Mouse (Mus musculus) embryo, embryonic 11 days (tissue): Measurements from ENCODE around the gene Nlrp4e.
"Not testable (repeated sequence)": the region's sequence is repeated elsewhere in the genome, so short reads cannot be mapped to it uniquely, and the experiment has no call there.

Experiments
- DNase-seq: peaks from one replicate; pipeline ENCODE4 v3.0.0-alpha.2; 2015

Nlrp4e gene

GRCm38 (mm10) chr7:23300892-23301291 lies at the start of gene Nlrp4e:
TSS of gene Nlrp4e (plus strand) at chr7:23301192.
- not testable (repeated sequence) for DNase-seq

GRCm38 (mm10) chr7:23251582-23251981 lies 49.4 kb upstream of the Nlrp4e start, which contains the start of gene Vmn1r166:
TSS of gene Vmn1r166 (minus strand) at chr7:23251682.
- DNase-seq = not testable (repeated sequence)

GRCm38 (mm10) chr7:23278800-23279199 lies 22.2 kb upstream of the Nlrp4e start, which contains the start of gene Gm6902:
TSS of gene Gm6902 (minus strand) at chr7:23278900.
- not testable (repeated sequence) for DNase-seq

GRCm38 (mm10) chr7:23358311-23358710 lies 57.3 kb downstream of the Nlrp4e start:
- DNase-seq = not testable (repeated sequence)

DNA sequence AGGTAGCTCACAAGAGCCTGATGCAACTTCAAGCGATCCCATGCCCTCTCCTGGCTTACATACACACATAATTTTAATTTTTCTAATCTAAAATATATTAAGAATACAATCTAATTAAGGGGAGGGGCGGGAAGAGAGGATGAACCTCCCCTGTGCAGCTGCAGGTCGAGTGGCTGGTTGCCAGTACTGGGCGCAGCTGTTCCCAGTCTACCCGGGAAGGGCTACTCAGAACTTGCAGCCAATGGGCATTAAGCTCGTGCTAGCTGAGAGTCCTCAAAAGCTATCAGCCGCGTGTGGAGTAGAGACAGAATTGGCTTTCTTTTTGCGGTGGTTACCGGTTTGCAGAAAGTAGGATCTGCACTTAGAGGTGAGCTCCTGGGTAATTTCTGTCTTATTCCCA lies 84.6 kb downstream of the Nlrp4e start, which contains the start of gene Nlrp5:
TSS of gene Nlrp5 (plus strand) at position 301 of the 400 bp plus-strand sequence.
- DNase-seq = no peak
